Mouse (Mus musculus) neural tube, postnatal 0 days (tissue): ENCODE results near the gene Gm10376. TPM values are rescaled to one million over a fixed set of nuclear protein-coding genes. Genes with fewer than 3 reads are reported as not detected.

Source experiments
- polyA plus RNA-seq: library from polyadenylated mRNA; unstranded; fragments of >200 nt; fragmentation: Nextera tagmentation; extraction: Ambion mirVana; gene quantifications from 2 replicates; pipeline ENCODE4 v1.2.1, GENCODE M21; 2015

Gm10376 gene
- polyA plus RNA-seq: not detected in 2 replicates

GRCm38 (mm10) chr14:43015528-43015927 is at the start of gene Gm10376:
Gene Gm10376 (minus strand): TSS chr14:43015628.

GRCm38 (mm10) chr14:42993524-42993923 is 21.9 kb downstream of the Gm10376 start, which contains the start of gene Gm8082:
Gene Gm8082 (minus strand): TSS chr14:42993624.

Other genes starting within 250 kb of the Gm10376 start
- not detected in 2 replicates for gene Gm3015, start 246.8 kb downstream of the Gm10376 start, polyA plus RNA-seq
- not detected in 2 replicates for gene Gm10377, start 217.6 kb downstream of the Gm10376 start, polyA plus RNA-seq
- gene Gm21977, start 162.2 kb downstream of the Gm10376 start, polyA plus RNA-seq: not detected in 2 replicates
- gene Gm8082, start 22.0 kb downstream of the Gm10376 start, polyA plus RNA-seq: not detected in 2 replicates
- gene Gm8094, start 61.0 kb upstream of the Gm10376 start, polyA plus RNA-seq: 0.19 TPM in 1 of 2 replicates, not detected in the other
- gene Gm8104, start 85.0 kb upstream of the Gm10376 start, polyA plus RNA-seq: 0.52 and 0.57 TPM in 2 replicates
- gene Gm7233, start 164.2 kb upstream of the Gm10376 start, polyA plus RNA-seq: 0.13 and 0.14 TPM in 2 replicates
- not detected in 2 replicates for gene Gm8122, start 219.7 kb upstream of the Gm10376 start, polyA plus RNA-seq
- not detected in 2 replicates for gene Gm8126, start 243.0 kb upstream of the Gm10376 start, polyA plus RNA-seq